Mouse (Mus musculus) testis, postnatal 14 days (tissue): ENCODE measurements around the gene Klra4.
"Not testable (repeated sequence)": the region's sequence is repeated elsewhere in the genome, so short reads cannot be mapped to it uniquely, and the experiment has no call there.

Experiments
- DNase-seq: peaks from one replicate; pipeline ENCODE4 v3.0.0; 2021; ENCODE audit warnings: low spot score

The Klra4 gene

DNA sequence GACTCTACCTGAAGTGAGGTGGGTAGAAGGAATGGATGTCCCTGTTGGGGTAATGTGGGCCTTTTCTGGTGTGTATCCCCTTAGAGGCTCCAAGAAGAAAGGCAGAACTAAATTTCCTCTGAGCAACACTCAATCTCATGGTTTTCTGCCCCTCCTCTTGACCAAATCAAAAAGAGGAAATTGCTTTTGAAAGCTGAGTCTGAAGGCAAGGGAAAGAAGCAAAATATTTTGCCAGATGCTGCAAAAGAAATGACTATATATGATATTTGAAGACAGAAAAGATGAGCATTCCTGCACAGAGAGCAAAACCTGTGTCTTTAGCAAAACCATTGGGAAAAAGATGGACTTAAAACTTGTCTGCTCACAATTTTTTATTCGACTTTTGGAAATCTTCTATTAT is at the start of gene Klra4:
Gene Klra4 (minus strand): TSS at position 101 of the 400 bp plus-strand sequence.
- DNase-seq: not testable (repeated sequence)

GRCm38 (mm10) chr6:130110485-130110884 is 43.4 kb upstream of the Klra4 start:
- no peak for DNase-seq

DNA sequence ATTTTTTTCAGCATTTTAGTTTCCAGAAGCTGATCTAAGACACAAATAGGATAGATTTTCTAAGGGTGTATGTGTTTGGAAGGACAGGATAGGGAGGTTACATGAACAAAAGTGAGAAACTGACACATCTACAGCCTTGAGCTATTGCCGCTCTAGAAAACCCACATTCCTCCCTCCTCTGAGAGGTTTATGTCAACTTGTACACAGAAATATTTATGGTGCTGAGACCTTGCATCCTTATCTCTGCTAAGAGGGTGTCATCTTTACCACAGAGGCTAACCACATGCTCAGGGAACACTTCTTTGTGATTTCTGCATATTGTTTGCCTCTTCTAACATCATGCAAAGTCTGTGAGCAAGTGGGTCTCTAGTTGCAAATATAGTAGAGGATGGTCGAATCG is 35.7 kb upstream of the Klra4 start:
- not testable (repeated sequence) for DNase-seq

- DNase-seq: no peak
Observed at GRCm38 (mm10) chr6:130092336-130092948, 25.4 kb upstream of the Klra4 start.

- no peak for DNase-seq
Observed at GRCm38 (mm10) chr6:130065196-130065595, 1.9 kb downstream of the Klra4 start.

GRCm38 (mm10) chr6:130035146-130035545 is 31.9 kb downstream of the Klra4 start:
- not testable (repeated sequence) for DNase-seq

DNA sequence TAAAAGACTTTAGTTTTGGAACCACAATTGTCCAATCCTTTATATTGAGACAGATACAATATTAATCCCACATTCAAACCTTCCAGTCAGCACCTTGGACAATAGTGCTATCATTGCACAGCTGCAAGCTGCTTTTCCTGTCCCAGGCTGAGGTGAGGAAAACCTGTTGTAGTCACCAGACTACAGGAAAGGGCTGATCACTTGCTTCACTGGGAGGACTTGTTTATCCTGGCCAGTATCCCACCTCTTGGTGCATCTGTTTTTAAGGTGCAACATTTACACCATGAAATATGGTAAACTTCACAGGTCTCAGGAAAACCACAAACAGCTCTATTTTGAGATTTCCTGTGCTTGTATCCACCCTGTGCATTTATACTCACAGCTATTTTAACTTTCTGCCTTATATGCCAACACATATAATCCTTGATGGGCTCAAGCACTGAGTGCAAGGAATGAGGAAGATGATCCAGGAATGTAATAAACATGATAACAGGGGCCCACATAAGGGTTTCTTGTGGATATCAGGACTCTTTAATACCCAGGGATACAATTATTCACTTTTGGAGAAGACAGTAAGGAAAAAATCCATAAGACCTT is 35.5 kb downstream of the Klra4 start:
- not testable (repeated sequence) for DNase-seq

- DNase-seq: no peak
Observed at GRCm38 (mm10) chr6:130026854-130027253, 40.2 kb downstream of the Klra4 start, which contains the start of gene Klra6. Gene Klra6, minus strand, starts transcription at chr6:130026954.
